Mouse (Mus musculus): ENCODE data around the gene Enox1.
"Not testable (repeated sequence)": the region's sequence is repeated elsewhere in the genome, so short reads cannot be mapped to it uniquely, and the experiment has no call there.

The Enox1 gene

DNA sequence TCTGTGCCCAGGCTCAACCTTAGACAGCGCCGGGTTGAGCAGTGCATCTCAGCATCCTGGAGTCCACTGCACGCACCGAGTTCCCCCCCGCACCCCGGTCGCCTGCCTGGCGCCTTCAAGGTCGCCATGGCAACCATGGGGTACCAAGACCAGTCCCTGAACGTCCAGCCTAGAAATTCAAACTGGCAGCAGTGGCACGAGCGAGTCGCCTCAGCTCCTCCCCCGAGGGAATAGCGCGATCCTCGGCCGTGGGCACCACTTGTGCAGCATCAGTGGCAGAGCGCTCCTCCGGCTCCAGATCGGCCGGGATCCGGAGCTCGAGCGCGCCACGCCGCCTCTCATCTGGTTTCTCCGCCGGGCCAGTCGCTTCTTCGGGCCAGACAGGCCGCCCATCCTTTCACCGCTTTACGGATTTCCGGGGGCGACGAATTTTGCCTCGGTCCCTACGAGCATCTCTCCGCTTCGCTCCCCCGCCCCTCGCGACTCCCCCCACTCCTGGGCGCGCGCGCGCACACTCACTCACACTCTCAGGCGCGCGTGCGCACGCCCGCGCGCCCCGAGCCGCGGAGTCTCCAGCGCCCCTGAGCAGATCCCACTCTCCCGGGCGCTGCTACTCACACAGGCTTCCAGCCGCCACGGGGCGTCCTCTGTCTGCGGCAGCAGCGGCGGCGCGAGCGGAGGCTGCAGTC lies at the start of gene Enox1:
Enox1 (plus strand) TSS at position 542 of the 689 bp plus-strand sequence.
- peak; percentile 65 for DNase-seq (ENCODE audit: low spot score)

DNA sequence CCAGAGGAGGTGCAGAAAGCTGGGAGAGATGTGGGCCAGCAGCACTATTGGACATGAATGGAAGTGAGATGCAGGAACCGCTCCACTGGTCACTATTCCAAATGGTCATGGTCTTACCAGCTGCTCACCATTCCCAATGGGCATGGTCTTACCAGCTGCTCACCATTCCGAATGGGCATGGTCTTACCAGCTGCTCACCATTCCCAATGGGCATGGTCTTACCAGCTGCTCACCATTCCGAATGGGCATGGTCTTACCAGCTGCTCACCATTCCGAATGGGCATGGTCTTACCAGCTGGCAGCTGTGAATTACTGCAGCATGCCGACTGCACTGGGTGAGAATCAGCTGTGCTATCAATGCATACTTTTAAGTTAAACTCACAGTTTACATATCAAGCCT lies 45.9 kb upstream of the Enox1 start:
- DNase-seq (ENCODE audit: low spot score): not testable (repeated sequence)

- DNase-seq (ENCODE audit: low spot score): no peak
These were observed 26.0 kb upstream of the Enox1 start for GRCm38 (mm10) chr14:77130612-77131011.

DNA sequence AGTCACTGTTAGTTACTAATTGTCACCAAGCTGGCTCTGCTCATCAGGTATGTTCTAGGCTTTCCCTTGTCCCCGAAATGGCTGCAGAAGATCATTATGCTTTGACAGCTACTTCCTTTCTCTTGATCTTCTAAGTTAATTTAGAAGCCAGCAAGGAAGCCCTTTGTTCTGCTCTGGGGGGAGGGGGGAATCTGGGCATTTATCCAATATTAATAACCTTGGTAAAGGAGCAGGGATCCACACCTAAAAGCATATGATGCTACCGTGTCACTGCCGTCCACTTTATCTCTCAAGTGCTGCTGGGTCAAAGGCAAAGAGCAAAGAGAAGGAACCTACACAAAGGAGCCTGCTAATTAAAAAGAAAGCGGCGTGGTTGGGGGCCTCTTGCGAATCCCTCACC lies 19.6 kb upstream of the Enox1 start:
- no peak for DNase-seq (ENCODE audit: low spot score)

DNA sequence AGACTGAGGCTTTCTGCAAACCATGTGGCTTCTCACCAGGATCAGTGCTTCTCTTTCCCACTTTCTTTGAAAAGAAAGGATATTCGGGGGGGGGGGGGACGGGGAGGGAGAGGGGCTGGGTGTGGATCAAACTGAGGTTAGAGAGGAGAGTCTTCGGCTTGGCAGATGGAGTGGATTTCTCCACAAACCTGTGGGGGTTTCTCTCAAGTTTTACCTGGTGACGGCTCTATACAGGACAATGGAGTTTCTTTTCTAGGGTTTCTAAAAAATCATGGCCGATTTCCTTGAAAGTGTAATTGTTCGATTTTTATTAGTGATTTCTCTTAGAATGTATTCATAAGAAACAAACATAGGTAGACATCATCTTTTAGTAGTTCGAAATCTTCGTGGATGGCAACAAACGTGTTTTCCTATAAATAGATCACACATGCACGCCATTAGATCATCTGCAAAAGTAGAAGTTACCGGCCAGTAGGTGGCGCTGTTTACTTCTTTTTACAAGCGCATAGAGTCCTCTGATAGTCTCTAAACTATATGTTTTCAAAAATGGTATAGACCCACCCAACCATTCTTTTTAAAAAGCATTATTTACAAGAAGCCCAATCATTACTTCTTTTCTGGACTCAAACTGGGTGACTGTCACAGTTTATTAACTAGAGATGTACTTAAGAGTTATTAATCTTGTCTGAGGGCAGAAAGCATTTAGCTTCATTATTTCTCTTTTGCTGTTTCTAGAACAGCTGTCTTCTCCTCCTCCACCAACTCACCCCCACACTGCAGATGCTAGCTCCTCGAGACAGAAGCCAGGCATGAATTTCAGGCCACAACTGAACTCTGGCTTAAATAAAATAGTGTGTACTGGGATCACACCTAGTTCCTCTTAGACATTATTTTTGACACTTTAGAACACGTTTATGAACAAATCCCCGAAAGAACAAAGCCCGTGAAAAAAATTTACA lies 15.0 kb upstream of the Enox1 start:
- peak; percentile 44 for DNase-seq (ENCODE audit: low spot score)

- no peak for DNase-seq (ENCODE audit: low spot score)
These were observed 11.5 kb upstream of the Enox1 start for GRCm38 (mm10) chr14:77145103-77145502.

DNA sequence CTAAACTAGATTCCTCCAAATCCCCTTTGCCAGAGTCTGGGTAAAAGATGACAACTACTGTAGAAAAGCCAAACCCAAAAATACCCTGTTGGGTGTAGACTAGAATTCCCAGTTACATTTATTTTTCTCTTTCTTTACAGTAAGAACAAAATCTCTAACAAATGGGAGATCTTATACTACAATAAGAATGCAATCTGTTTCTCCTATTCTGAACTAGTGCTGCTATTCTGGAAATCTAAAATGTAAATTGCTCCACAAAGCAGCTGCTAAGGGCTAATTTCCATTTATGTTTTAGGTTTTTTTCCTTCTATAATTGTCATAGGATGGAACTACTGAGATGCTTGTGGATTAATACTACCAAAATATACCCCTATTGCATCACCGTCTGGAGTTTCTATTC lies 8.9 kb upstream of the Enox1 start:
- no peak for DNase-seq (ENCODE audit: low spot score)

DNA sequence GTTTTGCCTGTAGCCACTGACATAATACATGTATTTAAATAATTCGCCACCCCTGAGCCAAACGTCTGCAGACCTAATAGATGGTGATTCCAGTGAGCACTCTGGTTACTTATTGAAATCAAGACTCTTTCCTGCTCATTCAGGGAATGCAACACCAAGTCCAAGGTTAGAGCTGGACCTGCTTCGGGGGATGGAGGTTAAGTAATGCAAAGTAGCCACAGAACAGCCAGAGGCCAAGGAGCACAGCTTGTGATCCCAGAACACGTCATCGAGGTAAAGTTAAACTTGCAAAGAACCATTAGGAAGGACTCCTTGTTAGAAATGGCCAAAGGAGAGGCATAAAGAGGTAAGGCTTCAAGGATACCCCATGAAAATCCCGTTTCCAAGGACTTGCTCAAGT lies 6.0 kb upstream of the Enox1 start:
- no peak for DNase-seq (ENCODE audit: low spot score)

GRCm38 (mm10) chr14:77151431-77151830 lies 5.1 kb upstream of the Enox1 start:
- no peak for DNase-seq (ENCODE audit: low spot score)

GRCm38 (mm10) chr14:77156911-77157504 lies 445 bp downstream of the Enox1 start:
- DNase-seq (ENCODE audit: low spot score): no peak

DNA sequence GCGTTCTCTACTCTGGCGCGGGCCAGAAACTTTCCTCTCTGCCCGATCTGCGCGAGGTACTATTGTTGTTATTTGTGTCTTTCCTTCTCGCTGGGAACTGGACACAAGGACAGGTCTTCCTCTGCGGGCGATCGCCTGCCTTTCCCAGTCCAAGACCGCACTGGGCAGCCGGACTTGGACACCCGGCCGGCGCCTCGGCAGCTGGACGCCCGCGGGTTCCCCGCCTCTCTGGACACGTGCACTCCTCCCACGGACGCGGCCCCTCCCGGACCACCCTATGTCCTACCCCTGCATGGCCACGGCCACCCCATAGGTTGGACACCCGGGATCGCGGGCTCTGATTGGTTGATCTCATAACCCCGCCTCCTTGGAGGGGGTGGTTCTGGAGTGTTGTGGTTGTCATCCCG lies 945 bp downstream of the Enox1 start:
- DNase-seq (ENCODE audit: low spot score): peak; percentile 50

GRCm38 (mm10) chr14:77159397-77159796 lies 2.8 kb downstream of the Enox1 start:
- DNase-seq (ENCODE audit: low spot score): no peak

DNA sequence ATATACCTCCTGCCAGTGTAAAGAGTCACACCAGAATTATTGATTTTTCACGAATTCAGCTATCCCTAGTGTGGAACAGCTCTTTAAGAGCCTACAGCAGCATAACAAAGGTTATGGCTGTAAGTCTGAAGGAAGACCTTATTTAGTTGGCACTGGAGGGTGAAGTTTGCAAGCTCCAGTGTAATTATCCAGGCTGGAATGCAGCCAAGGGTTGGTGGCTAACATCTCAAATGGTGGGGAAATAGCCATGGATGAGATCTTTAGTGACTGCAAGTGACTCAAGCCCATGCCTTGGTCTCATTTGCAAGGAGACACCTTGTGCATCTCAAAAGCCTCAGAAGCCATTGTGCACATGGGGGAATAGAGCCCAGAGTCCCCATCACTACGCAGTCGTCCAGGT lies 5.9 kb downstream of the Enox1 start:
- DNase-seq (ENCODE audit: low spot score): no peak

GRCm38 (mm10) chr14:77164396-77164795 lies 7.8 kb downstream of the Enox1 start:
- no peak for DNase-seq (ENCODE audit: low spot score)

- DNase-seq (ENCODE audit: low spot score): no peak
These were observed 11.6 kb downstream of the Enox1 start for GRCm38 (mm10) chr14:77168161-77168560.

DNA sequence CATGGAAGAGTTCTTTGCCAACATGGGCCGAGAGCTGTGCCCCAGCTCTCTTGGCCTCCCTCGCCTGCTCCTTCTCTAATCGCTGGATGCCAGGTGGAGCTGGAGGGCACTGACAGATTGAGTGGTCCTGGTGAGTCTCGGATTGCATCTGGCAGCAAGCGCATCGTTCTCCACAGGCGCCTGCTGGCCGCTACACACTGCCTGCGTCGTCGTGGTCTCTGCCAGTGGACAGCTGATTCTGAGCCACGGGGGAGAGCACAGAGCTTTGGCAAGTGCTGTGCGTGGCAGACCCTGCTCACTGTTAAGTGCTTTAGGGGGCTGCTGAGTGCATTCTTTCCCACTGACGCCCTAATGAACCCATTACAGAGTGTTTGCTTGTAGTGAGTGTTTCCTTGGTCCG lies 17.9 kb downstream of the Enox1 start:
- no peak for DNase-seq (ENCODE audit: low spot score)

DNA sequence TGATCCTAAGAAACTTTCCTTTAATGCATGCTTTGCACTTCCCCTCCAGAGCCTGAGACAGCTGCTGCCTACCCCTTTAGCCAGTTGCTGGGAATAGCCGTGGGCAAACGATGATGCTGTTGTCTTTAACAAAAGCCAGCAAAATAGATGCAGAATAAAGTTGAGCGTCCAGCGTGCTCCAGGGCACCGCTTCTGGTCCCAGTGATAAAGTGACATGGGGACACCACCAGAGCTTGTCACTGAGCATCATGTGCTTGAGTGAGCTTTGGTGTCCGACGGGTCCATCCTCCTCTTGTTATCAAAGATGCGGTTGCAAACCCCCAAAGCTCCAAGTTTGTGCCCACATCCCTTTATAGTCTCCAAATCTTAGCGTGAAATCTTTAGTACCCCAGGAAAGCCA lies 18.4 kb downstream of the Enox1 start:
- DNase-seq (ENCODE audit: low spot score): no peak

DNA sequence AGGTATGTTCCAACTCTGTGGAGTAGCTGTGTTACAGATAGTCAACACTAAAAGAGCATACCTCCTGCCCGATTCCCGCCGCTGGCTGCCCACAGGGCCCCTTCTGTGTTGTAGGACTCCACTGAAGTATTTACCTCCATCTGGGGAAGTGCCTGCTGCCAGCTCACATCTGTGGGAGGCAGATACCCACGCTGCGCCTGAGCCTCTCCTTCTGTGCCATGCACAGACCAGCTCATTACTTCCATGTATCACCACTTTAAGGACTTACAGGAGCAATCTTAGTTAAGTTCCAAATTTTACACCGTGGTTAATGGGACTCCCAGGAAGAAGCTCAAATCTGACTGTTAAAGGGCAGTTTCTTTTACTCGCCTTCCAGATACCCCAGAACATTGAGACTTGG lies 23.7 kb downstream of the Enox1 start:
- DNase-seq (ENCODE audit: low spot score): no peak

- DNase-seq (ENCODE audit: low spot score): peak; percentile 26
These were observed 24.3 kb downstream of the Enox1 start for GRCm38 (mm10) chr14:77180753-77181374.

DNA sequence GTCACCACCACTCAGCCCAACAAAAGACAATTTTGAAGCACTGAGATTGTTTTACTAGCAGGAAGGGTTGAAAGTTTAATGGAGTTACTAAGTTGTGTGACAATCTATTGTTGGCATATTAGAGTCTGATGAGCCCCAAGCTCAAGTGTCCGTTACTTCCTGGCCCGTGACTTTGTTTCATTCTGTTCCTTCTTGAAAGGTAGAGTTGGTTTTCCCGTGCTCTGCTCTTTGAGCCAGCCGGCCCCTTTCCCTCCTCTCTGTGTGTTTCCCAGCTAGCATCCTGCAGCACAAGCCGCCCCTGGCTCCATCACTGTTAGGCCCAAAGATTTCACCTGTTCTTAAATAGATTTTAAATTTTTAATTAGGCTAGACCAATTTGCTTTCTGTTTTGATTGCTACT lies 26.9 kb downstream of the Enox1 start:
- no peak for DNase-seq (ENCODE audit: low spot score)

- DNase-seq (ENCODE audit: low spot score): no peak
These were observed 33.6 kb downstream of the Enox1 start for GRCm38 (mm10) chr14:77190158-77190557.

GRCm38 (mm10) chr14:77195314-77196020 lies 38.9 kb downstream of the Enox1 start:
- no peak for DNase-seq (ENCODE audit: low spot score)

Data from yolk sac, embryonic 10.5 days (tissue).